Mouse (Mus musculus) liver, adult 2 months (tissue): Measurements from ENCODE around the gene Lin7a. TPM values are rescaled to one million over a fixed set of nuclear protein-coding genes. Genes with fewer than 3 reads are reported as not detected.

Source experiments
- DNase-seq: peaks from one replicate; pipeline ENCODE4 v3.0.0-alpha.2; 2011; ENCODE audit warnings: low read depth, low spot score; ENCODE audit errors: extremely low read depth
- H3K27ac ChIP-seq: fragments of 200-500 bp; replicated peaks from 2 replicates; pipeline ENCODE4 v1.5.1; 2012; ENCODE audit warnings: low read depth, mild to moderate bottlenecking, control low read depth, inconsistent platforms, low read length; ENCODE audit not compliant: insufficient read depth
- H3K27me3 ChIP-seq: fragments of 200-500 bp; 2 replicates; pipeline ENCODE4 v1.6.1; 2012; ENCODE audit warnings: mild to moderate bottlenecking, moderate library complexity, low read length, inconsistent platforms; ENCODE audit not compliant: control insufficient read depth, insufficient read depth
- H3K36me3 ChIP-seq: fragments of 200-500 bp; 2 replicates; pipeline ENCODE4 v1.6.1; 2012; ENCODE audit warnings: low read length, inconsistent platforms; ENCODE audit not compliant: control insufficient read depth, insufficient read depth
- H3K4me1 ChIP-seq: fragments of 200-500 bp; 2 replicates; pipeline ENCODE4 v1.6.1; 2011; ENCODE audit warnings: low read length; ENCODE audit not compliant: control insufficient read depth, insufficient read depth
- H3K4me3 ChIP-seq: fragments of 200-500 bp; 2 replicates; pipeline ENCODE4 v1.5.1; 2011; ENCODE audit warnings: low read depth, mild to moderate bottlenecking, control low read depth, low read length, moderate library complexity; ENCODE audit not compliant: insufficient read depth
- H3K79me2 ChIP-seq: fragments of 200-500 bp; 2 replicates; pipeline ENCODE4 v1.6.1; 2012; ENCODE audit warnings: inconsistent platforms, mild to moderate bottlenecking, low read length, moderate library complexity; ENCODE audit not compliant: control insufficient read depth, insufficient read depth
- H3K9ac ChIP-seq: fragments of 200-500 bp; 2 replicates; pipeline ENCODE4 v1.6.1; 2012; ENCODE audit warnings: low read depth, mild to moderate bottlenecking, control low read depth, inconsistent platforms, low read length
- CTCF ChIP-seq: fragments of 200-500 bp; IDR thresholded peaks from 2 replicates; pipeline ENCODE4 v1.5.1; 2011; ENCODE audit warnings: low read depth, low read length, control low read depth
- POLR2A ChIP-seq: fragments of 200-500 bp; IDR thresholded peaks from 2 replicates; pipeline ENCODE4 v1.6.1; 2011; ENCODE audit warnings: low read length, control low read depth; ENCODE audit not compliant: insufficient read depth; ENCODE audit errors: extremely low read depth
- WGBS: fragments of 180-500 bp; shearing (Covaris S2); methylation state at CpG from one replicate; pipeline ENCODE4 v1.1.7; 2018; 5-methylcytosine and 5-hydroxymethylcytosine counted together
- polyA plus RNA-seq: library from polyadenylated mRNA; depleted of rRNA; stranded (reverse); fragments of >200 nt; gene quantifications from 2 replicates; pipeline ENCODE4 v1.2.3, GENCODE M21; 2012
- total RNA-seq: library from RNA; depleted of rRNA; stranded (reverse); fragments of >200 nt; gene quantifications from 2 replicates; pipeline ENCODE4 v1.2.3, GENCODE M21; 2014

The Lin7a gene
- total and polyA plus RNA-seq, 2 experiments = 3.4 to 28.2 TPM

- no peak for DNase-seq
- H3K9ac ChIP-seq = no peak overlapping the region
- H3K79me2 ChIP-seq = no peaks in the 10 kb centered on the region
- 78% methylated on average over 8 of the region's 8 CpGs for WGBS
- no peak for TF ChIP-seq CTCF
- no peak for TF ChIP-seq POLR2A
- H3K27ac ChIP-seq = no peak overlapping the region
- no peak overlapping the region for H3K4me3 ChIP-seq
- no peaks in the 10 kb centered on the region for H3K36me3 ChIP-seq
- no peaks in the 10 kb centered on the region for H3K27me3 ChIP-seq
- no peaks in the 10 kb centered on the region for H3K4me1 ChIP-seq
These were observed 41.2 kb upstream of the Lin7a start for GRCm38 (mm10) chr10:107230081-107230850.

- Histone ChIP-seq H3K9ac (no peak overlapping the region), H3K36me3 (no peaks in the 10 kb centered on the region), H3K79me2 (no peaks in the 10 kb centered on the region), H3K27ac (no peak overlapping the region), H3K4me1 (no peaks in the 10 kb centered on the region), H3K4me3 (no peak overlapping the region), H3K27me3 (no peaks in the 10 kb centered on the region)
- WGBS = 94% methylated on average over 1 of the region's 1 CpGs
- TF ChIP-seq CTCF (no peak), POLR2A (no peak)
- DNase-seq = no peak
These were observed 40.7 kb upstream of the Lin7a start for GRCm38 (mm10) chr10:107230851-107231130.

GRCm38 (mm10) chr10:107231421-107232010, 40.0 kb upstream of the Lin7a start:
- H3K4me3 ChIP-seq = no peak overlapping the region

GRCm38 (mm10) chr10:107232491-107233110, 38.9 kb upstream of the Lin7a start:
- H3K27ac ChIP-seq = no peak overlapping the region
- H3K4me3 ChIP-seq = no peak overlapping the region
- H3K27me3 ChIP-seq = no peaks in the 10 kb centered on the region
- 84% methylated on average over 2 of the region's 2 CpGs for WGBS
- no peaks in the 10 kb centered on the region for H3K4me1 ChIP-seq
- no peaks in the 10 kb centered on the region for H3K79me2 ChIP-seq
- TF ChIP-seq POLR2A = no peak
- TF ChIP-seq CTCF = no peak
- no peak overlapping the region for H3K9ac ChIP-seq
- DNase-seq = no peak
- no peaks in the 10 kb centered on the region for H3K36me3 ChIP-seq

More at GRCm38 (mm10) chr10:107231421-107232010, 40.0 kb upstream of the Lin7a start:
- no peak overlapping the region for H3K27ac ChIP-seq
- H3K36me3 ChIP-seq = no peaks in the 10 kb centered on the region
- no peaks in the 10 kb centered on the region for H3K4me1 ChIP-seq
- DNase-seq = no peak
- H3K9ac ChIP-seq = no peak overlapping the region
- WGBS = 81% methylated on average over 4 of the region's 4 CpGs
- TF ChIP-seq CTCF (no peak), POLR2A (no peak)
- H3K27me3 ChIP-seq = no peaks in the 10 kb centered on the region
- no peaks in the 10 kb centered on the region for H3K79me2 ChIP-seq

GRCm38 (mm10) chr10:107233221-107233620, 38.3 kb upstream of the Lin7a start:
- H3K79me2 ChIP-seq = no peaks in the 10 kb centered on the region
- H3K27me3 ChIP-seq = no peaks in the 10 kb centered on the region
- 82% methylated on average over 2 of the region's 2 CpGs for WGBS
- no peak overlapping the region for H3K9ac ChIP-seq
- H3K36me3 ChIP-seq = no peaks in the 10 kb centered on the region
- no peak overlapping the region for H3K27ac ChIP-seq
- no peaks in the 10 kb centered on the region for H3K4me1 ChIP-seq
- no peak overlapping the region for H3K4me3 ChIP-seq
- DNase-seq = no peak
- no peak for TF ChIP-seq CTCF
- no peak for TF ChIP-seq POLR2A

GRCm38 (mm10) chr10:107233825-107234224, 37.7 kb upstream of the Lin7a start:
- Histone ChIP-seq H3K27me3 (no peaks in the 10 kb centered on the region), H3K36me3 (no peaks in the 10 kb centered on the region), H3K79me2 (no peaks in the 10 kb centered on the region), H3K9ac (no peak overlapping the region), H3K4me1 (no peaks in the 10 kb centered on the region), H3K4me3 (no peak overlapping the region), H3K27ac (no peak overlapping the region)
- TF ChIP-seq CTCF (no peak), POLR2A (no peak)
- no peak for DNase-seq
- 93% methylated on average over 4 of the region's 4 CpGs for WGBS
